Mouse (Mus musculus): ENCODE results near the gene Sept9. TPM values are rescaled to one million over a fixed set of nuclear protein-coding genes. Genes with fewer than 3 reads are reported as not detected.

The Sept9 gene
- polyA plus RNA-seq, 1 experiment from 2014 or later, result 44.1 TPM

DNA sequence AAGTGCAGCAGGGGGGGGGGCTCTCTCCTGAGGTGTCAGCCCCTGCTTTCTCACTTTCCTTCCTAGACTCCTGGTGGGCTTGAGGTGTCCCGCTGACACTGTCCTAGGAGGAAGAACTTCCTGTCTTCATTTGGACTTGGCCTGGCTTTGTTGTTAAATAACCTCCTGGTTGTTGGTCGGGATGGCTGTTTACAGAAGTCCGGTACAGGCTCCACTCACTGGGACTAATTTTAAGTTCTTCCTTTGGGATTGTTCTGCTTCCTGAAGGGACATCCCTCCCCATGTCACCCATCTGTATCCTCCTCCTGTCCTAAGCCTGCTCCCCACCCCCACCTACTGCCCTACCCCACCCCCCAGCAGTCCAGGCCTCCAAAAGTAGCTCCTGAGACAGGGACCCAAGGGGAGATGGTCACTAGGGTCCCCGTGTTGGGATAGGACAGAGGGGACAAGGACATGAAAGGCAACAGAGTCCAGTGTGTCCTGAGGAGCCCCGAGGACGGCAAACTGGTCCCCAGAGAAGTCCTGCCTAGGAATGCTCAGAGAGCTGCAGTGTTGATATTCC, 84.5 kb downstream of the Sept9 start:
- 0 out of 2 replicates have a peak, but pooled peaks cover 2% of the 10 kb centered on the region for H3K36me3 ChIP-seq
- no peaks in the 10 kb centered on the region for H3K27me3 ChIP-seq
- ATAC-seq (ENCODE audit: low read depth) (no peak), DNase-seq (no peak)
- H3K9me3 ChIP-seq (replicated peaks), result no peaks in the 10 kb centered on the region
- no peak overlapping the region for H3K27ac ChIP-seq
- peaks cover 62% of the 10 kb centered on the region for H3K4me1 ChIP-seq (replicated peaks)
- H3K9ac ChIP-seq, result no peak overlapping the region
- H3K4me3 ChIP-seq (replicated peaks), result no peak overlapping the region
- H3K4me2 ChIP-seq, result no peak overlapping the region
- WGBS (ENCODE audit: insufficient replicate concordance), result 60% methylated on average over 6 of the region's 6 CpGs

GRCm38 (mm10) chr11:117284721-117285605, 85.5 kb downstream of the Sept9 start:
- DNase-seq, result no peak
- peaks cover 53% of the 10 kb centered on the region for H3K4me1 ChIP-seq (replicated peaks)

DNA sequence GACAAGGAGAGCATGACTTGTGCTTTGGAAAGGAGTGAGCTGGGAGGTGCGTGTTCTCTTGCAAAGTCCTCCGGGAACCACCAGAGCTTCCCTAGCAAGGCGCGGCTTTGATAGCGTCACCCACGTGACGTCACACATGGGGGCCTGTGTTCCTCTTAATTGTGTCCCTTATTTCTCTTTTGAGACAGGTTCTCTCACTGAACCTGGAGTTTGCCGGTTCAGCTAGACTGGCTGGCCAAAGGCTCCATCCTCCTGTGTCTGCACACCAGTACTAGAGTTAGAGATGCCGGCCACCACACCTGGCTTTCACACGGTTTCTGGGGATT, 86.1 kb downstream of the Sept9 start:
- WGBS (ENCODE audit: insufficient replicate concordance), result 74% methylated on average over 10 of the region's 10 CpGs
- no peaks in the 10 kb centered on the region for H3K9me3 ChIP-seq (replicated peaks)
- peaks cover 6% of the 10 kb centered on the region for H3K36me3 ChIP-seq
- DNase-seq, result no peak
- no peak overlapping the region for H3K4me3 ChIP-seq (replicated peaks)
- H3K27me3 ChIP-seq, result no peaks in the 10 kb centered on the region
- H3K9ac ChIP-seq, result no peak overlapping the region; the same call in 1 of the 2 replicates
- H3K4me2 ChIP-seq, result no peak overlapping the region
- no peak overlapping the region for H3K27ac ChIP-seq
- peaks cover 47% of the 10 kb centered on the region for H3K4me1 ChIP-seq (replicated peaks)
- ATAC-seq (ENCODE audit: low read depth), result no peak

More at GRCm38 (mm10) chr11:117284721-117285605, 85.5 kb downstream of the Sept9 start:
- H3K9me3 ChIP-seq (replicated peaks), result no peaks in the 10 kb centered on the region
- no peak overlapping the region; the same call in 1 of the 2 replicates for H3K9ac ChIP-seq
- H3K36me3 ChIP-seq, result 0 out of 2 replicates have a peak, but pooled peaks cover 2% of the 10 kb centered on the region
- no peaks in the 10 kb centered on the region for H3K27me3 ChIP-seq
- H3K27ac ChIP-seq, result no peak overlapping the region
- ATAC-seq (ENCODE audit: low read depth), result 0 out of 2 replicates have a peak, but pooled peaks have one; percentile 32
- no peak overlapping the region for H3K4me2 ChIP-seq
- no peak overlapping the region for H3K4me3 ChIP-seq (replicated peaks)
- WGBS (ENCODE audit: insufficient replicate concordance), result 68% methylated on average over 19 of the region's 19 CpGs

DNA sequence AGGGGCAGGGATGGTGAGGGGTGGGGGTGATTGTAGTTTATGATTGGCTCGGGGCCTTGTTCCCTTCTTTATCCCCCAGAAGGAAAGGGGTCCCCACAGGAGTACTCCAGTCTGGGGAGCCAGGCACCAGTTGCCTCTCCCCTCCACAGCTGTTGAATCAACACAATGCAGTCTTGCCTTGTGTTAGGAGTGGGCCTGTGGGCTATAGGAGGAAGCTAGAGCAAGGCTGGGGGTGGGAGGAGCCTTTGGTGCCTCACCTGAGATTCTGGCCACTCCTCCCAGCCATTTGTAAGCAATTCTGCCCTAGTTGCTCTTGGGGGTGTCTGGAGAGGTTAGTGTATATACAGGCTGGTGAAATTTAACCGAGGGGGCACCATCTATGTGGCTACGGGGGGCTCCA, 88.3 kb downstream of the Sept9 start:
- H3K27me3 ChIP-seq, result no peaks in the 10 kb centered on the region
- no peak overlapping the region for H3K4me3 ChIP-seq (replicated peaks)
- no peak for ATAC-seq (ENCODE audit: low read depth)
- H3K27ac ChIP-seq, result no peak overlapping the region
- no peak overlapping the region for H3K9ac ChIP-seq
- no peaks in the 10 kb centered on the region for H3K9me3 ChIP-seq (replicated peaks)
- 52% methylated on average over 3 of the region's 3 CpGs for WGBS (ENCODE audit: insufficient replicate concordance)
- peaks cover 21% of the 10 kb centered on the region for H3K36me3 ChIP-seq
- no peak overlapping the region for H3K4me2 ChIP-seq
- peaks cover 36% of the 10 kb centered on the region for H3K4me1 ChIP-seq (replicated peaks)
- DNase-seq, result no peak

- Histone ChIP-seq H3K27ac (no peak overlapping the region), H3K9ac (no peak overlapping the region), H3K36me3 (peaks cover 21% of the 10 kb centered on the region), H3K4me1 (replicated peaks) (peaks cover 28% of the 10 kb centered on the region), H3K9me3 (replicated peaks) (no peaks in the 10 kb centered on the region), H3K4me3 (replicated peaks) (no peak overlapping the region), H3K4me2 (no peak overlapping the region), H3K27me3 (no peaks in the 10 kb centered on the region)
- DNase-seq, result no peak
- no peak for ATAC-seq (ENCODE audit: low read depth)
- WGBS (ENCODE audit: insufficient replicate concordance), result 74% methylated on average over 8 of the region's 8 CpGs
Measured at GRCm38 (mm10) chr11:117288765-117289164, 89.3 kb downstream of the Sept9 start.

DNA sequence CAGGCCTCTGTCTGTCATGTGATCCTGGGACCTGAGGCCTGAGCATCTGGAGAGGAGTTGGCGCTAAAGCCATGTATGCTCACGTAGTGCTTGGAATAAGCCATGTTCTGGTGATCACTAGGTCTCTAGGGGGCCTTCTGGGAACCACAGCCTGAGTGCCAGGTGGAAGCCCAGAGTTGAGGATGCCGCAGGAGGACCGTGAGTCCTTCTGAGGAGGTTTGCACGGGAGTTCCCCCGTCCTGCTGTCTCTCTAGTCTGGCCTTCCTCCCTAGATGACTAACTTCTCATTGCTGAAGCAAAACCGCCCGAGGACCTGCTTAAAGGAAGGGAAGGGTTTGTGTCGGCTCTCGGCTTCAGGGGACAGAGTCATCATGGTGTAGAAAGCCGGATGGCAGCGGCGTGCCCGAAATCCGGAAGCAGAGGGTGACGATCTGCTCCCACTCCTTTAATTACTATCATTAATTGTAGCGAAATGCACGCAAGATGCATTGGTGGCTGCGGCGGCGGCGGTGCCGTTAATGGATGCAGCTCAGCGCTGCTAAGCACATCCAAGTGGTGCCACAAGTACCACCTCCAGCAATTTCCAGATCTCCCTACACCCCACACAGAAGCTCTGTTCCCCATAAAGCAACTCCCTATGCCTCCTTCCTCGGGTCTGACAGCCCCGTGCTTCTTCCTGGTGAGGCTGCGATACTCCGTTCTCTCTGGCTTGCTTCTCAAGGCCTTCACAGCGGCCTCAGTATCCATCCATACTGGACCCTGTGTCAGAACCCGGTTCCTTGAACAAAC, 92.0 kb downstream of the Sept9 start:
- no peak overlapping the region for H3K27ac ChIP-seq
- no peaks in the 10 kb centered on the region for H3K27me3 ChIP-seq
- no peak overlapping the region for H3K4me3 ChIP-seq (replicated peaks)
- H3K4me2 ChIP-seq, result no peak overlapping the region
- no peaks in the 10 kb centered on the region for H3K9me3 ChIP-seq (replicated peaks)
- 81% methylated on average over 30 of the region's 30 CpGs for WGBS (ENCODE audit: insufficient replicate concordance)
- ATAC-seq (ENCODE audit: low read depth) (no peak), DNase-seq (no peak)
- H3K4me1 ChIP-seq (replicated peaks), result peaks cover 11% of the 10 kb centered on the region
- peaks cover 21% of the 10 kb centered on the region for H3K36me3 ChIP-seq
- no peak overlapping the region for H3K9ac ChIP-seq

GRCm38 (mm10) chr11:117292446-117292845, 93.0 kb downstream of the Sept9 start:
- H3K9ac ChIP-seq, result no peak overlapping the region
- no peak overlapping the region for H3K4me2 ChIP-seq
- ATAC-seq (ENCODE audit: low read depth) (no peak), DNase-seq (no peak)
- no peak overlapping the region for H3K4me3 ChIP-seq (replicated peaks)
- peaks cover 11% of the 10 kb centered on the region for H3K4me1 ChIP-seq (replicated peaks)
- no peak overlapping the region for H3K27ac ChIP-seq
- 21% methylated on average over 11 of the region's 11 CpGs for WGBS (ENCODE audit: insufficient replicate concordance)
- H3K36me3 ChIP-seq, result peaks cover 27% of the 10 kb centered on the region
- H3K9me3 ChIP-seq (replicated peaks), result no peaks in the 10 kb centered on the region
- no peaks in the 10 kb centered on the region for H3K27me3 ChIP-seq

DNA sequence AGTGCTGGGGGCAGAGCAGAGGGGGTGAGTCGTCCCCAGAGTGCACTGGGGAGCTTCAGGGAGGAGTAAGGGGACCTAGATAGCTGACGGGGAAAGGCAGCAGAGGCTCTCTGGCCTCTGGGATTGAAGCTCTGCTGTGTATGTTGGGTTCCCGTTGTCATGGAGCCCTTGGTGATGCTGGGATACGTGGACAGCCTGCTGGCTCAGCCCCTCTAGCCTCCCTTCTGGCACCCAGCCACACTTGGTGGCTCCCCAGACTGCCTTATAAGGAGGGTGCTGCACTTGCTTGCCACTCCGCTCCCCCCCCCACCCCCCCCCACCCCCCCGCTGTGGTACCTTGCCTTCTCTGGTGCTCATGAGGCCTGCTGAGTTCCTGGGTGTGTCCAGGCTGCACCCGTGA, 95.8 kb downstream of the Sept9 start:
- H3K27ac ChIP-seq, result no peak overlapping the region
- no peaks in the 10 kb centered on the region for H3K27me3 ChIP-seq
- WGBS (ENCODE audit: insufficient replicate concordance), result 64% methylated on average over 7 of the region's 7 CpGs
- H3K9ac ChIP-seq, result no peak overlapping the region
- no peak overlapping the region for H3K4me2 ChIP-seq
- H3K36me3 ChIP-seq, result peaks cover 26% of the 10 kb centered on the region
- peaks cover 11% of the 10 kb centered on the region for H3K4me1 ChIP-seq (replicated peaks)
- no peak overlapping the region for H3K4me3 ChIP-seq (replicated peaks)
- DNase-seq (no peak), ATAC-seq (ENCODE audit: low read depth) (no peak)
- no peaks in the 10 kb centered on the region for H3K9me3 ChIP-seq (replicated peaks)

GRCm38 (mm10) chr11:117296116-117296499, 96.6 kb downstream of the Sept9 start:
- ATAC-seq (ENCODE audit: low read depth), result no peak
- no peak overlapping the region for H3K27ac ChIP-seq

DNA sequence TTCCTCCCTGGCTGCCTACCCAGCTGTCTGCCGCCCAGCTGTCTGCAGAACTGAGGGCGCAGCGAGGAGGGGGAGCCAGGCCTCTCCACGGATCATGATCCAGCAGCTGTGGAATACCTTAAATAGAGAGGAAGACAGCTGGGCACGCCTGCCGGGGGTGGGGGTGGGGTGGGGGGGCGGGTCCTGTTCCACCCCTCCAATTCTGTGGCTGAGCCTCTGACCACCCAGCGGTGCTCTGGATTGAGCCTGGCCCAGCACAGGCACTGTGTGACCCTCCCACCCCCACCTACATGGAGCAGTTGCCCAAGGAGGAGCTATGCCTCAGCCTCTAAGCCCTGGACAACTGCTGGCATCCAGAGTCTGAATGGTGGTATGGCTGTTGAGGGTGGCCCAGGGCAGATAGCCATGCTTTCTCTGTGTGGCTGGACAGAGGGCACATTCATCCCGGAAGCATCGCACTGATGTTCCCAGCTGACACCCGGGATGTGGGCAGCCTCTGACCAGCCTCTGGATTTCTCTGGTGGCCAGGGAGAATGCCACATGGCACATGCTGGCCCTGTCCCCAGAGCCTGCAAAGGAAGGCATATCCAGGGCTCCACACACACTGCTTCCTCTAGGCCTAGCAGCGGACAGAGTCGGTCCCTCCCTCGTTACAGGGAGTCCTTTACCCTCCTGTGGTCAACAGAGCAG, 97.2 kb downstream of the Sept9 start:
- Histone ChIP-seq H3K4me1 (replicated peaks) (peaks cover 11% of the 10 kb centered on the region), H3K4me3 (replicated peaks) (no peak overlapping the region), H3K36me3 (peaks cover 12% of the 10 kb centered on the region), H3K27me3 (no peaks in the 10 kb centered on the region), H3K9me3 (replicated peaks) (no peaks in the 10 kb centered on the region), H3K27ac (no peak overlapping the region), H3K9ac (no peak overlapping the region), H3K4me2 (no peak overlapping the region)
- DNase-seq (no peak), ATAC-seq (ENCODE audit: low read depth) (no peak)
- WGBS (ENCODE audit: insufficient replicate concordance), result 67% methylated on average over 14 of the region's 14 CpGs

More at GRCm38 (mm10) chr11:117296116-117296499, 96.6 kb downstream of the Sept9 start:
- H3K4me2 ChIP-seq, result no peak overlapping the region
- 60% methylated on average over 4 of the region's 4 CpGs for WGBS (ENCODE audit: insufficient replicate concordance)
- peaks cover 11% of the 10 kb centered on the region for H3K4me1 ChIP-seq (replicated peaks)
- H3K27me3 ChIP-seq, result no peaks in the 10 kb centered on the region
- peaks cover 18% of the 10 kb centered on the region for H3K36me3 ChIP-seq
- no peak overlapping the region for H3K4me3 ChIP-seq (replicated peaks)
- no peak overlapping the region for H3K9ac ChIP-seq
- no peak for DNase-seq
- no peaks in the 10 kb centered on the region for H3K9me3 ChIP-seq (replicated peaks)
